25 mouse cellular contexts compared by ENCODE assay signal in genomic region chr6:101092179-101092578, GRCm38 (mm10).
DNase-seq lines count a peak whose midpoint lies in the region; ATAC-seq and TF ChIP-seq lines count a peak whose summit lies in the region.
"Had no signal": no experiment of that assay in that cellular context is flagged by ENCODE, and none has a peak within 500 bp of the region (broad histone marks: within the 10 kb centered on the region; RNA-seq: fewer than 3 reads in every experiment).

No protein-coding gene starts in this region.

- no peaks in the 10 kb centered on the region for H3K36me3 ChIP-seq in kidney, embryonic 15.5 days
- H3K36me3 ChIP-seq in intestine, embryonic 16.5 days (ENCODE audit: control insufficient read depth, insufficient read depth, low read length), result no peaks in the 10 kb centered on the region
- no peaks in the 10 kb centered on the region for H3K36me3 ChIP-seq in neural tube, embryonic 13.5 days
- H3K36me3 ChIP-seq: embryonic facial prominence, embryonic 13.5 days; forebrain, embryonic 10.5 days; forebrain, embryonic 15.5 days; G1E; liver, embryonic 12.5 days had no signal

- peak; percentile 79; the same call in 1 of the 2 replicates for ATAC-seq in kidney, embryonic 15.5 days (replicated peaks; ENCODE audit: low FRiP score)
- ATAC-seq in intestine, embryonic 16.5 days, result peak; percentile 85
- peak; percentile 43; the same call in 1 of the 2 replicates for ATAC-seq in neural tube, embryonic 13.5 days (ENCODE audit: low read depth)
- ATAC-seq: forebrain, embryonic 15.5 days; hindbrain, embryonic 16.5 days; liver, embryonic 12.5 days; liver, postnatal 0 days had no signal

- no peak overlapping the region for H3K9ac ChIP-seq in kidney, embryonic 15.5 days
- H3K9ac ChIP-seq in intestine, embryonic 16.5 days (ENCODE audit: low read depth, low read length), result no peak overlapping the region
- no peak overlapping the region for H3K9ac ChIP-seq in neural tube, embryonic 13.5 days
- H3K9ac ChIP-seq: embryonic facial prominence, embryonic 13.5 days; forebrain, embryonic 15.5 days; liver, embryonic 12.5 days; liver, postnatal 0 days had no signal

- no peak for TF ChIP-seq CTCF in brain, embryonic 14.5 days (IDR thresholded peaks at IDR 0.05; ENCODE audit: borderline replicate concordance, extremely low read depth, insufficient read depth, insufficient read length)

- 7% methylated on average over 10 of the region's 10 CpGs for WGBS in kidney, embryonic 15.5 days
- 22% methylated on average over 10 of the region's 10 CpGs for WGBS in intestine, embryonic 16.5 days
- whole genome bisulfite sequencing in neural tube, embryonic 13.5 days, result 14% methylated on average over 10 of the region's 10 CpGs

- no peak overlapping the region for H3K27ac ChIP-seq in kidney, embryonic 15.5 days
- no peak overlapping the region for H3K27ac ChIP-seq in intestine, embryonic 16.5 days (ENCODE audit: low read length)
- H3K27ac ChIP-seq in neural tube, embryonic 13.5 days (replicated peaks), result 0 out of 2 replicates have a peak overlapping the region, but pooled peaks have one; percentile 19
- H3K27ac ChIP-seq: embryonic facial prominence, embryonic 13.5 days; forebrain, embryonic 10.5 days; forebrain, embryonic 15.5 days; heart, adult 2 months; liver, embryonic 12.5 days had no signal

- no peak overlapping the region for H3K4me3 ChIP-seq in kidney, embryonic 15.5 days (replicated peaks)
- no peak overlapping the region for H3K4me3 ChIP-seq in intestine, embryonic 16.5 days (ENCODE audit: low read length)
- H3K4me3 ChIP-seq in neural tube, embryonic 13.5 days, result no peak overlapping the region
- H3K4me3 ChIP-seq: embryonic facial prominence, embryonic 13.5 days; forebrain, embryonic 10.5 days; forebrain, embryonic 15.5 days; heart, adult 2 months; liver, embryonic 12.5 days had no signal

- peaks cover 13% of the 10 kb centered on the region for H3K4me1 ChIP-seq in kidney, embryonic 15.5 days
- H3K4me1 ChIP-seq in intestine, embryonic 16.5 days (ENCODE audit: control insufficient read depth, insufficient read depth, low read length), result peaks cover 3% of the 10 kb centered on the region; the same call in 1 of the 2 replicates
- peaks cover 11% of the 10 kb centered on the region for H3K4me1 ChIP-seq in neural tube, embryonic 13.5 days (replicated peaks)
- H3K4me1 ChIP-seq: embryonic facial prominence, embryonic 13.5 days; forebrain, embryonic 10.5 days; forebrain, embryonic 15.5 days; liver, embryonic 12.5 days had no signal

- no peaks in the 10 kb centered on the region for H3K9me3 ChIP-seq in kidney, embryonic 15.5 days (replicated peaks)
- H3K9me3 ChIP-seq in intestine, embryonic 16.5 days (ENCODE audit: control insufficient read depth, low read length), result no peaks in the 10 kb centered on the region
- no peaks in the 10 kb centered on the region for H3K9me3 ChIP-seq in neural tube, embryonic 13.5 days
- H3K9me3 ChIP-seq: embryonic facial prominence, embryonic 13.5 days; forebrain, embryonic 10.5 days; forebrain, embryonic 15.5 days; liver, embryonic 12.5 days had no signal

- TF ChIP-seq POLR2A in brain, embryonic 14.5 days (IDR thresholded peaks at IDR 0.05; ENCODE audit: borderline replicate concordance, extremely low read depth, insufficient read depth, insufficient read length, poor library complexity, severe bottlenecking), result no peak

- DNase-seq in kidney, adult 18-20 months, result no peak
- DNase-seq in brain, embryonic 14.5 days (ENCODE audit: low read depth), result peak; percentile 57
- DNase-seq in urinary bladder, postnatal 4 days (ENCODE audit: low spot score in 2 of 2), result no peak
- no peak for DNase-seq in cerebellum, postnatal 10 days
- DNase-seq: adrenal gland, postnatal 10 days; cerebellum, adult 11-12 months; cerebellum, adult 9-11 months; heart, adult 2 months; heart, postnatal 14 days; kidney, adult 11 months; kidney, postnatal 25 days; left cerebral cortex, postnatal 4 days; liver, postnatal 0 days; lung, postnatal 36 days; thymus, adult 2 months; thymus, postnatal 36 days had no signal

- 0 out of 2 replicates have a peak overlapping the region, but pooled peaks have one; percentile 2 for H3K4me2 ChIP-seq in kidney, embryonic 15.5 days
- no peak overlapping the region for H3K4me2 ChIP-seq in intestine, embryonic 16.5 days (ENCODE audit: low read depth, low read length)
- H3K4me2 ChIP-seq in neural tube, embryonic 13.5 days, result no peak overlapping the region
- H3K4me2 ChIP-seq: embryonic facial prominence, embryonic 13.5 days; forebrain, embryonic 15.5 days; liver, embryonic 12.5 days had no signal

- H3K27me3 ChIP-seq in kidney, embryonic 15.5 days, result no peaks in the 10 kb centered on the region
- H3K27me3 ChIP-seq in intestine, embryonic 16.5 days (replicated peaks; ENCODE audit: control insufficient read depth, insufficient read depth, low read length), result peaks cover 7% of the 10 kb centered on the region
- no peaks in the 10 kb centered on the region for H3K27me3 ChIP-seq in neural tube, embryonic 13.5 days
- H3K27me3 ChIP-seq: embryonic facial prominence, embryonic 13.5 days; forebrain, embryonic 15.5 days; liver, embryonic 12.5 days had no signal
